Mouse (Mus musculus) embryonic facial prominence, embryonic 15.5 days (tissue): ENCODE data around the gene Slc5a4a. TPM values are rescaled to one million over a fixed set of nuclear protein-coding genes. Genes with fewer than 3 reads are reported as not detected.

Source experiments
- ATAC-seq: fragments of 200-750 bp; cut with Nextera tagmentation; 2 replicates; pipeline ENCODE4 v1.8.0; 2017; ENCODE audit warnings: low read depth, moderate TSS enrichment; ENCODE audit not compliant: insufficient number of reproducible peaks, low FRiP score, low TSS enrichment
- H3K27ac ChIP-seq: fragments of 300-500 bp; sonication (generic); replicated peaks from 2 replicates; pipeline ENCODE4 v1.5.1; 2015; ENCODE audit warnings: mild to moderate bottlenecking, inconsistent platforms
- H3K27me3 ChIP-seq: fragments of 300-500 bp; sonication (generic); 2 replicates; pipeline ENCODE4 v1.6.1; 2015; ENCODE audit warnings: inconsistent platforms
- H3K36me3 ChIP-seq: fragments of 300-500 bp; sonication (generic); 2 replicates; pipeline ENCODE4 v1.6.1; 2015; ENCODE audit warnings: mild to moderate bottlenecking, inconsistent platforms
- H3K4me1 ChIP-seq: fragments of 300-500 bp; sonication (generic); 2 replicates; pipeline ENCODE4 v1.6.1; 2015; ENCODE audit warnings: inconsistent platforms
- H3K4me2 ChIP-seq: fragments of 300-500 bp; sonication (generic); replicated peaks from 2 replicates; pipeline ENCODE4 v1.6.1; 2015; ENCODE audit warnings: mild to moderate bottlenecking, inconsistent platforms
- H3K4me3 ChIP-seq: fragments of 300-500 bp; sonication (generic); replicated peaks from 2 replicates; pipeline ENCODE4 v1.5.1; 2015; ENCODE audit warnings: mild to moderate bottlenecking, inconsistent platforms
- H3K9ac ChIP-seq: fragments of 300-500 bp; sonication (generic); 2 replicates; pipeline ENCODE4 v1.6.1; 2015; ENCODE audit warnings: inconsistent platforms
- H3K9me3 ChIP-seq: fragments of 300-500 bp; sonication (generic); replicated peaks from 2 replicates; pipeline ENCODE4 v1.6.1; 2016; ENCODE audit warnings: inconsistent platforms
- whole genome bisulfite sequencing: fragments of 180-500 bp; shearing (Covaris S2); methylation state at CpG from one replicate; pipeline ENCODE4 v1.1.7; 2015; 5-methylcytosine and 5-hydroxymethylcytosine counted together
- microRNA counts: library from miRNA; unstranded; fragments of <30 nt; microRNA quantifications from one replicate; lab custom pipeline; 2016
- microRNA-seq: library from miRNA; unstranded; fragments of <30 nt; microRNA quantifications from one replicate; pipeline ENCODE4, GENCODE M21; 2016; ENCODE audit warnings: borderline number of aligned reads
- polyA plus RNA-seq: library from polyadenylated mRNA; unstranded; fragments of >200 nt; fragmentation: Nextera tagmentation; extraction: Ambion mirVana; gene quantifications from 2 replicates; pipeline ENCODE4 v1.2.1, GENCODE M21; 2015

Gene Slc5a4a
- polyA plus RNA-seq, 1 experiment from 2014 or later, result not detected

DNA sequence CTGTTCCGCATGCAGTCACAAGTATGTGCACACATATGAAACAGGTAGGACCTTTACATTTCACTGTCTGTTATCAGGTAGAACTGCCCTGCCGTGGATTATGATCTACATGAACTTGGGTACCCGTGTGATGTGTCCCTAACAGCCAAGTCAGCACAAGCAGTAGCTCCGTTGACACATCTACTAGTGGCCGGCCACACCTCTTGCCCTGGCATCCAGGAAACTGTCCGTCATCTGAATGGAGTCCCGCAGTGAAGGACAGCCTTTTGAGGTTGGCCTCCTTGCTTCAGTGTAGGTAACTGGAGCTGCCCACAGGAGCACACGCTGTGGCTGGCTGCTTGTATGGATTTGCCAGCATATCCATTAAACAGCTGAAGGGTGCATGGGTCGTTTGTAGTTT, 71.0 kb downstream of the Slc5a4a start:
- Histone ChIP-seq H3K4me1 (no peaks in the 10 kb centered on the region), H3K4me2 (no peak overlapping the region), H3K9me3 (peaks cover 6% of the 10 kb centered on the region; the same call in 1 of the 2 replicates), H3K9ac (no peak overlapping the region), H3K36me3 (peaks cover 91% of the 10 kb centered on the region), H3K27ac (no peak overlapping the region), H3K4me3 (no peak overlapping the region), H3K27me3 (no peaks in the 10 kb centered on the region)
- ATAC-seq, result no peak
- 80% methylated on average over 9 of the region's 9 CpGs for WGBS

DNA sequence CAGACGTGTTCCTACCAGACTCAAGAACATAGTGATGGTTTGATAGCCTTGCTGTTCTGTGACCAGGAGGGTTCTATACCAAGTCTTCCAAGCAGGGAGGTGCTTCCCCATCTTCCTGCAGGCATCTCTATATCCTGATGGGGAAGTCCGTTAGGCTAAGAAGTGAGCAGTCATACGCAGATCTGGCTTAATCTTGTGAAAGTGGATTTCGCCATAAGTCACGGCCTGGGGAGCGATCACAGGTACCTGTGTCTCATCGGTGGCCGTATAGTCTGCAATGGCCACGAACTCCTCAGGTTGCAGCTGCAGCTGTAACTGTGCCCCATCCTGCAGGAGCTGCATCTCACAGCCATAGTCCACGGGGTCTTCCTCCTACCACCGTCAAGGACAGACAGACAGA, 78.7 kb downstream of the Slc5a4a start:
- WGBS, result 91% methylated on average over 11 of the region's 11 CpGs
- no peaks in the 10 kb centered on the region for H3K4me1 ChIP-seq
- H3K27ac ChIP-seq, result no peak overlapping the region
- peaks cover 36% of the 10 kb centered on the region for H3K36me3 ChIP-seq
- H3K4me3 ChIP-seq, result no peak overlapping the region
- H3K9ac ChIP-seq, result no peak overlapping the region
- no peaks in the 10 kb centered on the region for H3K9me3 ChIP-seq
- no peak for ATAC-seq
- H3K4me2 ChIP-seq, result no peak overlapping the region
- no peaks in the 10 kb centered on the region for H3K27me3 ChIP-seq

DNA sequence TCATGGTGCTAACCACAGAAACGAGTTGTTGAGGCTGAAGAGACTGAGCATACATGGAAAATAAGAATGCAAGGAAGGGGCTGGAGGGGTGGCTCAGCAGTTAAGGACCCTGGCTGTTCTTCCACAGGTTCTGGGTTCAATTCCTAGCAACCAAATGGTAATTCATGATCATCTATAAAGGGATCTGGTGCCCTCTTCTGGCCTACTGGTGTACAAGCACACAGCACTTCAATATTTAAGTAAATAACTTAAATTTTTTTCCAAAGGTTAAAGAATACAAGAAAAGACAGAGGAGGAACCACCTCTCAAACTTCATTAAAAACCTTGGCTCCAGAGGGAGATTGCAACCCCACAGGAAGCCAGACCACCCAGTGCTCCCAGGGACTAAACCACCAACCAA, 82.4 kb downstream of the Slc5a4a start:
- Histone ChIP-seq H3K36me3 (0 out of 2 replicates have a peak, but pooled peaks cover 2% of the 10 kb centered on the region), H3K27ac (no peak overlapping the region), H3K4me1 (no peaks in the 10 kb centered on the region), H3K4me3 (no peak overlapping the region), H3K9me3 (no peaks in the 10 kb centered on the region), H3K9ac (no peak overlapping the region), H3K4me2 (no peak overlapping the region), H3K27me3 (no peaks in the 10 kb centered on the region)
- WGBS, result 77% methylated on average over 1 of the region's 1 CpGs
- no peak for ATAC-seq

DNA sequence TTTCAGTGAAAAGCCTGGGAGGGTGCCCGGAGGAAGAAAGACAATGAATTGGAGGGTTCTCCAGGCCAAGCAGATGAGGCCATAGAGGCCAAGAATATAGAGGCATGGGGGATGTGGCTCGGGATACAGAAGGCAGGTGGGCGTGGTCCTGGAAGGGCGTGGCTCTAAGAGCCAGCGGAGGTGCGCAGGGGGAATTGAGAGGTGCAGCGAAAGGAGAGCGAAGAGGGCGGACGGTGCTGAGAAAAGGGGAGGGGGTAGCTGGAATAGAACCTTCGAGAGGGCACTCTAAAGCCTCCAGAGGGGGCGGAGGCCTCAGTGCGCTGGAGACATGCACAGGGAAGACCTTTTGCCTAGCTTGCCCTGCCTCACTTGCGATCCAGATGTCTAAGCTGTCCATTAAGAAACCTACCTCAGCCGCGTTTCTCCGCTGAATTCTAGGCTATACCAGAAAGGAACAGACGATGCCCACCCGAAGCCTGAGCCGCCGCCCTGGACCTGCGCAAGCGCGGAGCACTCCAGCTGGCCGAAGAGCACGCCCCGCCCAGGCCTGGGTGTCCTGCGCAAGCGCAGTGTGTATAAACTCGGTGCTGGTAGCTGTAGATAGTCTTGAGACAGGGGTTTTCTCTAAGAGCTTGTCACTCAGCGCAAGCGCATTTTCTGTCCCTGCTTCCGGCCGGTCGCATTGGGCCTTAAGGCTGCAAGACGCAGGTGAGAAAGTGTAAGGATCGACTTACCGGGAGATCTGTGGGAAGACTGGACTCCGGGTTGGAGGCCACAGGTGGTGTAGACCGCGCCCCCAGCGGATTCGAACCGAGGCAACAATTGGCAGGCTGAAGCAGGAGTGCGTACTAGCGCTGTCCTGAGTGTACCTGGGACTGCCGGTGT, 90.3 kb downstream of the Slc5a4a start, which contains the start of gene Prmt2:
TSS of gene Prmt2 (minus strand) at position 525 of the 885 bp plus-strand sequence.
- WGBS, result under 1% methylated on average over 47 of the region's 47 CpGs
- peak; percentile 95 for ATAC-seq
- no peaks in the 10 kb centered on the region for H3K9me3 ChIP-seq
- H3K4me3 ChIP-seq, result peak within 1 kb of the TSS; percentile 70
- peaks cover 9% of the 10 kb centered on the region; the same call in 1 of the 2 replicates for H3K4me1 ChIP-seq
- H3K9ac ChIP-seq, result peak within 1 kb of the TSS; percentile 45
- H3K4me2 ChIP-seq, result peak within 1 kb of the TSS; percentile 70
- no peaks in the 10 kb centered on the region for H3K36me3 ChIP-seq
- H3K27ac ChIP-seq, result peak within 1 kb of the TSS; percentile 90
- no peaks in the 10 kb centered on the region for H3K27me3 ChIP-seq

MicroRNAs encoded within 50 kb of the gene (microRNA counts, 519-probe panel; counts per million panel counts)
- microRNA mmu-miR-678 (lab: Ali Mortazavi, UCI), result 1,926 counts per million, percentile 34 among the panel's probes with 10 or more counts

Small RNA genes lying within 50 kb of the gene (microRNA-seq; reads per million reads assigned to microRNA genes)
- not detected for gene Mir678

Other genes with a start within 250 kb of the Slc5a4a start
- 187 and 192 TPM in 2 replicates for gene Smarcb1, start 225.8 kb upstream of the Slc5a4a start, polyA plus RNA-seq
- gene Chchd10, start 214.3 kb upstream of the Slc5a4a start, polyA plus RNA-seq, result 29.7 and 33.4 TPM in 2 replicates
- gene Mmp11, start 211.0 kb upstream of the Slc5a4a start, polyA plus RNA-seq, result 101 and 133 TPM in 2 replicates
- 0.81 and 0.89 TPM in 2 replicates for gene Gm867, start 206.8 kb upstream of the Slc5a4a start, polyA plus RNA-seq
- gene Vpreb3, start 204.4 kb upstream of the Slc5a4a start, polyA plus RNA-seq, result 1.4 and 1.6 TPM in 2 replicates
- gene Gm5134, start 192.9 kb upstream of the Slc5a4a start, polyA plus RNA-seq, result not detected in 2 replicates
- 14.8 and 16.4 TPM in 2 replicates for gene Zfp280b, start 114.8 kb upstream of the Slc5a4a start, polyA plus RNA-seq
- gene Slc5a4b, start 36.5 kb upstream of the Slc5a4a start, polyA plus RNA-seq, result not detected in 2 replicates
- gene Prmt2, start 90.4 kb downstream of the Slc5a4a start, polyA plus RNA-seq, result 59.4 and 61.7 TPM in 2 replicates
- gene S100b, start 106.4 kb downstream of the Slc5a4a start, polyA plus RNA-seq, result 8.5 and 9.3 TPM in 2 replicates
- gene Dip2a, start 197.8 kb downstream of the Slc5a4a start, polyA plus RNA-seq, result 13.5 and 14.1 TPM in 2 replicates